Mouse (Mus musculus) CH12.LX (cell line): Measurements from ENCODE around the gene Nat9. TPM values are rescaled to one million over a fixed set of nuclear protein-coding genes. Genes with fewer than 3 reads are reported as not detected.

Experiments
- DNase-seq: peaks from one replicate; pipeline ENCODE4 v3.0.0-alpha.2; 2013; ENCODE audit errors: extremely low read depth
- H3K27ac ChIP-seq: 2 replicates; pipeline ENCODE4 v1.5.1; 2012; ENCODE audit warnings: low read depth, mild to moderate bottlenecking, control low read depth, moderate library complexity; ENCODE audit not compliant: insufficient read depth
- H3K27me3 ChIP-seq: replicated peaks from 2 replicates; pipeline ENCODE3; 2012; ENCODE audit warnings: inconsistent platforms
- H3K36me3 ChIP-seq, 2 experiments: replicated peaks in 1 of 2; 2 replicates each; pipeline versions ENCODE3 to v1.6.1; 2012; ENCODE audit warnings: inconsistent platforms in 1 of 2, low read length in 1 of 2, mild to moderate bottlenecking in 1 of 2, mixed read lengths in 1 of 2, moderate library complexity in 1 of 2; ENCODE audit not compliant: control insufficient read depth in 1 of 2, insufficient read depth in 1 of 2
- H3K4me1 ChIP-seq, 2 experiments: 2 replicates each; pipeline ENCODE4 v1.6.1; 2012; ENCODE audit warnings: inconsistent platforms in 1 of 2, moderate library complexity in 1 of 2; ENCODE audit not compliant: insufficient read depth in 2 of 2, control insufficient read depth in 1 of 2
- H3K4me2 ChIP-seq: 2 replicates; pipeline ENCODE4 v1.6.1; 2012; ENCODE audit warnings: low read depth, mild to moderate bottlenecking, control low read depth; ENCODE audit not compliant: poor library complexity, insufficient read depth, severe bottlenecking
- H3K4me3 ChIP-seq, 3 experiments: fragments of 150-350 bp in 1 of 3; sonication (generic) in 1 of 3; replicated peaks in 1 of 3; 2 replicates each; pipeline versions ENCODE3 to v1.5.1; 2011 to 2012; ENCODE audit warnings: low read depth in 2 of 3, low read length in 2 of 3, mild to moderate bottlenecking in 2 of 3, moderate library complexity in 2 of 3, control low read depth in 1 of 3, improper control_type of control experiment in 1 of 3, inconsistent platforms in 1 of 3, mixed read lengths in 1 of 3; ENCODE audit not compliant: poor library complexity in 1 of 3
- H3K79me2 ChIP-seq: replicated peaks from 2 replicates; pipeline ENCODE4 v1.6.1; 2012; ENCODE audit warnings: mild to moderate bottlenecking, moderate library complexity; ENCODE audit not compliant: control insufficient read depth, poor library complexity, insufficient read depth, severe bottlenecking; ENCODE audit errors: extremely low read depth
- H3K9ac ChIP-seq: 2 replicates; pipeline ENCODE4 v1.6.1; 2012; ENCODE audit warnings: low read depth, mild to moderate bottlenecking, control low read depth, moderate library complexity; ENCODE audit not compliant: insufficient read depth
- H3K9me3 ChIP-seq: replicated peaks from 2 replicates; pipeline ENCODE3; 2012; ENCODE audit warnings: low read length, inconsistent platforms, mixed read lengths
- BHLHE40 ChIP-seq: IDR thresholded peaks from 2 replicates; pipeline ENCODE4 v1.6.1; 2011; ENCODE audit warnings: mild to moderate bottlenecking, low read depth, low read length, improper control_type of control experiment
- CHD1 ChIP-seq: IDR thresholded peaks from 2 replicates; pipeline ENCODE4 v1.6.1; 2012; ENCODE audit warnings: low read depth, low read length, improper control_type of control experiment, inconsistent platforms
- CTCF ChIP-seq, 2 experiments: IDR thresholded peaks in 1 of 2; conservative IDR thresholded peaks in 1 of 2; 2 replicates each; pipeline ENCODE4 v1.5.1; 2011 to 2012; ENCODE audit warnings: low read depth in 2 of 2, low read length in 2 of 2, improper control_type of control experiment in 1 of 2, inconsistent platforms in 1 of 2, mild to moderate bottlenecking in 1 of 2, moderate library complexity in 1 of 2
- ELF1 ChIP-seq: IDR thresholded peaks from 2 replicates; pipeline ENCODE4 v1.6.1; 2014; ENCODE audit warnings: low read depth, mild to moderate bottlenecking, inconsistent platforms, low read length, improper control_type of control experiment
- ETS1 ChIP-seq: conservative IDR thresholded peaks from 2 replicates; pipeline ENCODE4 v1.6.1; 2012; ENCODE audit warnings: low read depth, mild to moderate bottlenecking, inconsistent platforms, low read length, improper control_type of control experiment, moderate library complexity
- GABPA ChIP-seq: IDR thresholded peaks from 2 replicates; pipeline ENCODE4 v1.6.1; 2012; ENCODE audit warnings: low read depth, low read length, improper control_type of control experiment, inconsistent platforms; ENCODE audit not compliant: insufficient replicate concordance
- KAT2A ChIP-seq: IDR thresholded peaks from 2 replicates; pipeline ENCODE4 v1.6.1; 2012; ENCODE audit warnings: low read length, improper control_type of control experiment, inconsistent platforms; ENCODE audit not compliant: insufficient replicate concordance
- MXI1 ChIP-seq: IDR thresholded peaks from 2 replicates; pipeline ENCODE4 v1.6.1; 2011; ENCODE audit warnings: mild to moderate bottlenecking, low read depth, low read length, improper control_type of control experiment
- SMC3 ChIP-seq: IDR thresholded peaks from 2 replicates; pipeline ENCODE4 v1.6.1; 2011; ENCODE audit warnings: low read depth, low read length, improper control_type of control experiment
- UBTF ChIP-seq: IDR thresholded peaks from 2 replicates; pipeline ENCODE4 v1.6.1; 2012; ENCODE audit warnings: low read depth, mild to moderate bottlenecking, inconsistent platforms, low read length, improper control_type of control experiment, moderate library complexity
- USF1 ChIP-seq: IDR thresholded peaks from 2 replicates; pipeline ENCODE4 v1.6.1; 2014; ENCODE audit warnings: low read depth, mild to moderate bottlenecking, inconsistent platforms, low read length, improper control_type of control experiment
- USF2 ChIP-seq: conservative IDR thresholded peaks from 2 replicates; pipeline ENCODE4 v1.6.1; 2011; ENCODE audit warnings: low read depth, low read length, improper control_type of control experiment
- ZMIZ1 ChIP-seq: IDR thresholded peaks from 2 replicates; pipeline ENCODE4 v1.6.1; 2012; ENCODE audit warnings: low read depth, mild to moderate bottlenecking, inconsistent platforms, low read length, improper control_type of control experiment
- dilution Hi-C: fragments of 300-500 bp; cut with MboI; formaldehyde crosslinking; loops from 2 replicates; pipeline ENCODE4 v1.14.3; 2020; ENCODE audit warnings: low sequenced_read_pairs; ENCODE audit not compliant: extremely low pct_unique_long_range_greater_than_20kb, extremely low pct_ligation_motif_present
- in situ Hi-C: fragments of 300-500 bp; cut with MboI; formaldehyde crosslinking; loops from 3 replicates; pipeline ENCODE4 v1.14.3; 2019; ENCODE audit warnings: low sequenced_read_pairs, low pct_ligation_motif_present, low pct_unique_long_range_greater_than_20kb, mixed read lengths
- polyA plus RNA-seq: library from polyadenylated mRNA; unstranded; fragments of >175 nt; gene quantifications from 2 replicates; pipeline ENCODE4 v1.2.1, GENCODE M21; 2012; ENCODE audit warnings: low read depth; ENCODE audit not compliant: insufficient read length
- total RNA-seq, 2 experiments: library from RNA; depleted of rRNA; stranded (reverse); fragments of 300-350 nt in 1 of 2; fragments of >200 nt in 1 of 2; gene quantifications; 2 replicates each; pipeline ENCODE4 v1.2.3; 2012 to 2014

Gene Nat9
- total RNA-seq (2012; rRNA removed) (51.7 and 74.0 TPM in 2 replicates), total RNA-seq (2014; rRNA removed) (20.7 and 30.6 TPM in 2 replicates), polyA plus RNA-seq (24.1 and 34.0 TPM in 2 replicates)

- peaks cover 26 to 60% of the 10 kb centered on the region in 2 experiments for H3K36me3 ChIP-seq
- H3K4me3 ChIP-seq = peak within 1 kb of the TSS; percentile 71 to 94 (median 82)
- dilution Hi-C loops = no loop called here
- no peaks in the 10 kb centered on the region for H3K9me3 ChIP-seq
- H3K4me2 ChIP-seq = peak within 1 kb of the TSS; percentile 83
- H3K27ac ChIP-seq = peak within 1 kb of the TSS; percentile 57
- peaks cover 12 to 43% of the 10 kb centered on the region in 2 experiments for H3K4me1 ChIP-seq
- H3K79me2 ChIP-seq = no peaks in the 10 kb centered on the region; the same call in 1 of the 2 replicates
- H3K9ac ChIP-seq = peak within 1 kb of the TSS; percentile 73
- TF ChIP-seq ETS1 (peak; percentile 58; the same call in 1 of the 2 replicates), CTCF (conservative IDR thresholded peaks at IDR 0.05 in 1 of 2, IDR thresholded peaks at IDR 0.05 in 1 of 2; ENCODE audit: low read depth in 2 of 2, low read length in 2 of 2) (no peak), SMC3 (no peak)
- no peaks in the 10 kb centered on the region for H3K27me3 ChIP-seq
- in situ Hi-C loops = no loop called here
- peak; percentile 70 for DNase-seq
Measured at GRCm38 (mm10) chr11:115187693-115188092, at the start of gene Nat9. TSS of gene Nat9 (minus strand) at chr11:115187859.

DNA sequence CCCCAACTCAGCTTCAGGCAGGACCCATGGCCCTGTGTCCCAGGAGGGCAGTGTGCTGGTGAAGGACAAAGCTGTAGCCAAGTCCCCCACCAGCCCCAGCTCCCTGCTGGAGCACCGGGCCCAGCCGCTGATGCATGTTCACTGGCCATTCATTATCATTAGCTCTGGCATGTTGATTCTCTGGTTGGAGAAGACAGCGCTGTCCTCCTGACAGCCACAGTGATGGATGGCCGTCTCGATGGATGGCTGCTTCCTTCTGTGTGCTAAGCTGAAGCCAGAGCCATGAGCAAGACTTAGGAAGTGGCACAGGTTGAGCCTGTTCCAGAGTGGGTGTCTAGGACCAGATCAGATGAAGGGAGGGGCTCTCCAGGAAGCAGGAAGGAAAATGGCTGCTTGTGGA lies 48.9 kb upstream of the Nat9 start:
- no peak overlapping the region for H3K4me2 ChIP-seq
- H3K36me3 ChIP-seq = peaks cover 18 to 66% of the 10 kb centered on the region in 2 experiments
- no peak overlapping the region for H3K9ac ChIP-seq
- H3K9me3 ChIP-seq = no peaks in the 10 kb centered on the region
- no peak overlapping the region for H3K27ac ChIP-seq
- in situ Hi-C loops = no loop called here
- DNase-seq = no peak
- no peak for TF ChIP-seq ZMIZ1
- TF ChIP-seq ETS1 = no peak
- TF ChIP-seq ELF1 = no peak
- TF ChIP-seq UBTF = no peak
- no peak for TF ChIP-seq USF1
- no peak for TF ChIP-seq GABPA
- TF ChIP-seq CHD1 = no peak
- no peak for TF ChIP-seq MXI1
- TF ChIP-seq USF2 = no peak
- TF ChIP-seq BHLHE40 = no peak
- no peak for TF ChIP-seq KAT2A
- H3K4me1 ChIP-seq = peaks cover 17 to 50% of the 10 kb centered on the region in 2 experiments
- dilution Hi-C loops = no loop called here
- no peaks in the 10 kb centered on the region for H3K27me3 ChIP-seq
- no peaks in the 10 kb centered on the region for H3K79me2 ChIP-seq
- H3K4me3 ChIP-seq = no peak overlapping the region
